Mouse (Mus musculus) central nervous system, embryonic 14 days (tissue): ENCODE measurements around the gene Kcna1. TPM values are rescaled to one million over a fixed set of nuclear protein-coding genes. Genes with fewer than 3 reads are reported as not detected.

Source experiments
- polyA plus RNA-seq: library from polyadenylated mRNA; depleted of rRNA; stranded (reverse); fragments of >200 nt; gene quantifications from 2 replicates; pipeline ENCODE4 v1.2.3, GENCODE M21; 2012; rRNA removed

Gene Kcna1
- 1.1 and 1.7 TPM in 2 replicates for polyA plus RNA-seq

GRCm38 (mm10) chr6:126646381-126646780 lies at the start of gene Kcna1:
Gene Kcna1, minus strand, starts transcription at chr6:126646384.

Other genes starting within 250 kb of the Kcna1 start
- 1.5 and 2.2 TPM in 2 replicates for gene Kcna5, start 111.0 kb downstream of the Kcna1 start, polyA plus RNA-seq
- gene Kcna6, start 94.3 kb upstream of the Kcna1 start, polyA plus RNA-seq, result 7.4 and 10.4 TPM in 2 replicates
- gene Ndufa9, start 202.8 kb upstream of the Kcna1 start, polyA plus RNA-seq, result 99.2 and 103 TPM in 2 replicates
- gene Akap3, start 206.7 kb upstream of the Kcna1 start, polyA plus RNA-seq, result 0.16 TPM in 2 replicates